Mouse (Mus musculus) thymus, adult 2 months (tissue): ENCODE data around the gene Gpc6.

Source experiments
- CTCF ChIP-seq: fragments of 200-500 bp; IDR thresholded peaks from 2 replicates; pipeline ENCODE4 v1.5.1; 2012; ENCODE audit warnings: mild to moderate bottlenecking, control low read depth, low read length, moderate library complexity, borderline replicate concordance; ENCODE audit not compliant: control insufficient read depth, poor library complexity, insufficient read depth; ENCODE audit errors: extremely low read depth
- POLR2A ChIP-seq: fragments of 200-500 bp; IDR thresholded peaks from 2 replicates; pipeline ENCODE4 v1.6.1; 2012; ENCODE audit warnings: mild to moderate bottlenecking, low read length, control low read depth, moderate library complexity; ENCODE audit not compliant: control insufficient read depth, poor library complexity, insufficient read depth; ENCODE audit errors: extremely low read depth

DNA sequence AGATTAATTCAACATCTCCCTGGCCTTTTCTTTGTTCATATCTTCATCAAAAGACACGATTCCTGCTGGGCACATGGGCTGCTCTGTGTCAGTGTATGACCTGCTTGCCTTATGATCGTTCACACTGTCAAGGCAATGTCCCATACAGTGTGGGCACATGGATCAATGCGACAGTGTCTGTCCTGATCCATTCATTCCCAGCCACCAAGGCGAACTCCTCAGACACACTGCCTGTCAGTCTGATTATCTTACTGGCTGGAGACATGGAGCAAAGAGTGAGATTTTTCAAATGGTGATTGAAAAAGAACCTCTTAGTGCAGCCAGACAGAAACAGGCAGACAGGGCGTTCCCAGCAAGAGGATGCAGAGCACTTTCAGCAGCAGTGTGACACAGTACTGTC lies 143.1 kb downstream of the Gpc6 start:
- TF ChIP-seq CTCF = no peak
- no peak for TF ChIP-seq POLR2A
